Mouse (Mus musculus) MN1 (cell line): ENCODE measurements around the gene Sun2.

Experiments
- DNase-seq: peaks from one replicate; pipeline ENCODE4 v3.0.0-alpha.2; 2016; ENCODE audit warnings: low spot score

Gene Sun2

DNA sequence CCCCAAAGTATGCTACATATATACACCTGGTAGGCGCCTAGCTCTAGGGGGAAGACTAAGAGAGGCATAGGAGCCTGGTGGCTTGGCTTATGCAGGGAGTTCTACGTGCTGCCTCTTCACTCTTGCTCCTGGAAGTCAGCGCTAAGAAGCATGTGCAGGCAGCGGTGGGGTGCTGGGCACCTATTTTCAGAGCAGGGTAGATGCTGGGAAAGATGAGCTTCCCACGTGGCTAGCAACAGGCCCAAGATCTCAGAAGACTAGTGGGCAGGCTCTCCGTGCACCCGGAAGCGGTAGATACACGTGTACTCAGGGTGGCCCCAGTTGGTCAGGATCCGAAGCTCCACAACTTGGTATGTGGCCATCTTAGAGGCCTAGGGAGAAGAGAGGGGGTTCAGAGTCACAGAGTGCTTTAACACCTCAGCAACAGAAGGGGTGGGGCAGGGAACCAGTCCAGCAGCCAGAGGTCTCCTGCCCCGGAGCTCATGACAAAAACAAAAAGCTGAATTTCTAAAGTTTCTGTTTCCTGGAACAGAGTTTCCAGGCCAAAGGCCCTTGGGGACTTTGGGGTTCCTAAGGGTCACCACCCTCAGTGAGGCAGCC is 17.0 kb downstream of the Sun2 start:
- DNase-seq = no peak

GRCm38 (mm10) chr15:79723439-79723838 is 18.9 kb downstream of the Sun2 start:
- peak; percentile 32 for DNase-seq

GRCm38 (mm10) chr15:79720796-79721195 is 21.5 kb downstream of the Sun2 start:
- no peak for DNase-seq

DNA sequence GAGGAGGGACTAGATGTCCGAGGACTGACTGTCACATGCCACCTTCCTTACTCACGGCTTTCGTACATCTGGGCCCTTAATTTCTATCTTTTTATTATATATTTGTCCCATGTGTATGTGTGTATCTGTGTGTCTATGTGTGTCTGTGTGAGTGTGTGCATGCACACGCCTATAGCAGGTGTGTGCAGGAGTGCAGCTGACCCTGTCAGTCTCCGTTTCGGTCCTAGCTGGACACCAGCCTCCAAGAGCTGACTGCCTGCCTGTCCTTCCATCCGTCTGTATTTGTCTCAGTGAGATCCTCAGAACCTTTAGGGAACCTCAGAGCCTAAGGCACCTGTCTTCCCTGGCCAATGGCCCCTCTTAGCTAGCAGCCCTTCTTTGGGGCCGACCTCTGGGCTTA is 22.1 kb downstream of the Sun2 start:
- DNase-seq = no peak

- DNase-seq = no peak
Measured at GRCm38 (mm10) chr15:79716710-79717109, 25.6 kb downstream of the Sun2 start.

DNA sequence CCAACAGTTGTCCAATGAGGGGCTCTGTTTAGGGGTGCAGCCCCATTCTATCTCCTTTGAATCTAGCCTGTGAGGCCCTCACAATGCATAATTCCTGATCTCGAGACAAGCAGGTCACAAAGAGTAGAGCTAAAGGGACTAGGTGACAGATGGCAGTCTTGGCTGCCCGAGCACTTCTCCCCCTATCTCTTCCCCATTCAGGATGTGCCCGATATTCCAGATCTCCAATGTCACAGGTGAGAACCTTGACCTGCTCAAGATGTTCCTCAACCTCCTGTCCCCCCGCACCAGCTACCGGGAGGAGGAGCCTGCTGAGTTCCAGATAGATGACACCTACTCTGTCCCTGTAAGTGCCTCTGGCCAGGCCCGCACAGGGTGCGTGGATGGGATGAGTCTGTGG is 26.7 kb downstream of the Sun2 start:
- no peak for DNase-seq

DNA sequence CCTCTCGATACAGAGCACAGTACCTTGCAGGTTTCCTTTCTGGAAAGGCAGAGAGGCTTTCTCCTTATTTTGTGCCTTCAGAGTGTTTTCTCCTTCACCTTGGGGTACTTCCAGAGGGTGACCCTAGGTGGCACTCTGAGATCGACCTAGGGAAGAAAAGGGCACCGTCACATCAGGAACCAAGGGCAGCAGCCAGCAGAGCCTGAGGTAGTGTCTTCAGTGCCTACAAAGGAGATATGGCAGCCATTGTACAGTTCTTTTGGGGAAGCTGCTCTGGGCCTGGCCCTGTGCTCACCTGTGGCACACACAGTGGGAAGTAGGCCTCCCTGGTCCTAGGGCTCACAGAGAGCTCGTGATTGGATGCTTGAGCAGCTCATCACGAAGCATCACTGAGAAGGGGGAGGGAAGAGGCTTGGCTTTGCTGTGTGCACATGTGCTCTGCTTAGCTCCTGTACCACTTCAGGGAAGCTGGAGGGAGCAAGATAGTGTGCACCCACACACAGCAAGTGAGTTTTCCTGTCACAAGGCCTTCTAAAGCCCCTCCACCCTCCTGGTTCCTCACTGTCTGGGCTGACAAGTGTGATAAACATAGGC is 34.0 kb downstream of the Sun2 start:
- no peak for DNase-seq

DNA sequence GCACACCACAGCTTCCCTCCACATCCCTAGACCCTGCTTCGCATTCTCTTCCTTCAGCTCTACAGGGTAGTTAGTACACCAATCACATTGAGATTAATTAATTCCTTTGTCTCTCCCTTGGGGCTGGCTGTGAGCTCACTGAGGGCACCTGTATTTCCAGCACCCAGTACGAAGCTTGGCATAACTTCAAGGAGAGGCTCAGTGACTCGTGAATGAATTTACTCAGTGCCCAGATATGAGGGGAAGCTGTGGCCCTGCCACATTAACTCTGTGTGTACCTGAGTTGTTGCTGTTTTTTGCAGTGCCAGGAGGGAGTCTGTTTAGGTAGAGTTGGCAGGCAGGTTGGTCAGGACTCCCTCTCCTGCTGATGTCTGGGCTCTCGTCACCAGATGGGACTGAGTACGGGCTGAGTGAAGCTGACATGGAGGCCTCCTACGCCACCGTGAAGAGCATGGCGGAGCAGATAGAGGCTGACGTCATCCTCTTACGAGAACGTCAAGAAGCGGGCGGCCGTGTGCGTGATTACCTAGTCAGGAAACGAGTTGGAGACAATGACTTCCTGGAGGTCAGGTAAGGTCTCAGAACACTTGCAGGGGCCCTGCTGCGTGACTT is 35.6 kb downstream of the Sun2 start:
- DNase-seq = no peak

- no peak for DNase-seq
Measured at GRCm38 (mm10) chr15:79697558-79698187, 44.7 kb downstream of the Sun2 start.

DNA sequence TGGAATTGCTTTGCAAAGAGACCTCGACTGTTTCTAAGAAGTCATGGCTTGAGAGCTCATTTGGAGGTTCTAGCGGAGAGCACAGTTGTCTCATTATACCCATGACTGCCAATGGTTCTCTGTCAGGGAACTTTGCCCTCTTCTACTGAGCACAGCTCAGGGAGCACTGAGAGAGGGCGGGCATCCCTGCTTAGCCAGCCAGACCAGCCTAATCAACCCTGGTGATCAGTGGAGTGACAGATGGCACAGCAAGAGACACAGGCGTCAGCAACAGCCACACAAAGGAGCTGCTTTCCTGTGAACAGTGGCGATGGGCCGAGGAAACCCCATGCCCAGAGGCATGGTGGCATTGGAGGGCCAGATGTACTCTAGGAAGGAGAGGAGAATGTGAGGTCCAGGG is 45.3 kb downstream of the Sun2 start:
- DNase-seq = no peak

- DNase-seq = no peak
Measured at GRCm38 (mm10) chr15:79696508-79696907, 45.8 kb downstream of the Sun2 start.

- no peak for DNase-seq
Measured at GRCm38 (mm10) chr15:79695516-79695915, 46.8 kb downstream of the Sun2 start.

DNA sequence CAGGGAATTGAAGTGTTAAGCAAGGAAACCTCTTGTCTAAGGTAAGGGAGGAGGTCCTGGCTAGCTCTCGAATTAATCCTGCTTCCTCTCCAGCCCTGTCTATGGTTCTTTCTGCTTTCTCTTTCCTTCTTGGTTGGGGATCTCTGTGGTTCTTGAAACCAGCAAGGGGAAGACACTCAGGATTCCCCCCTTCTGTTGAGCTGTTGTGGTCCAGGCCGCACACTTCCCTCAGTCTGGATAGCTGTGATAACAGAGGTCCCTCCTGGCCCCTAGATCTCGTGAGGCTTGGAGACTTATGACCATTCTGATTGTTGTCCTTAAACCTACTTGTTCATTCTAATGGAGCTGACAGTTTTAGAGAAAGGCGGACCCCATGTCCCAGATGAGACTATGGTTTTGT is 47.8 kb downstream of the Sun2 start:
- DNase-seq = no peak

DNA sequence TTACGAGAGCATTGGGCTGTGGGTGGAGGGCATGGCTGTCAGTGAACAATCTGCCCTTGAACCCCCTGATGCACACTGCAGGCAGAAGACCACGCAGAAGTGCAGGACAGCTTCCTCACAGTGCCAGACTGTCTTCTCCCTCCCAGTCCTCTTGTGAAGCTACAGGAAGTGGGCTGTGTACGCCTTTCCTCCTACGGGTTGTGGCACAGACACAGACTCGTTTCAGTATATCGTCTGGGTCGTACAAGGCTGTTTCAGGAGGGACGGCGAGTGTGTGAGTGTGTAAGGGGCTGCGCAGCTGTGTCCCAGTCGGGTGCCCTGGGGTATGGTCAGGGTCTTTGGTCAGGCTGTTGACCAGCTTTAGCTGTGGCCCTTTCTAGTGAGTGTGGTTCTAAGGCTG is 48.6 kb downstream of the Sun2 start:
- DNase-seq = no peak

DNA sequence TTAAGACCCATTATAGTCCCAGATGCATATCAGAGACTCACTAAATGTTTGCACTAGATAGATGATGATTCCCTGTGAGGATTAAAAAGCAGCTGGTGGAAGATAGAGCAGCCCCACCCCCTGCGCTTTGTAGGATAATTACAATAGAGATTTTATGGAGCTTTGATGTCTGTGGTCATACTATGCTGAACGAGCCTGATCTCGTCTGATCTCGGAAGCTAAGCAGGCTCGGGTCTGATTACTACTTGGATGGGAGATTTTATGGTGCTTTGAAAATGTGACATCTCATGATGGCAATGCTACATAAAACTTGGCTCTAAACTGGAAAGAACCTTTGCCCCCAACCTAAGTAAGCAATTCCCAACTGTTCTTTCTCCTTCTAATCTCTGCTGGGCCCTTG is 50.0 kb downstream of the Sun2 start:
- no peak for DNase-seq

DNA sequence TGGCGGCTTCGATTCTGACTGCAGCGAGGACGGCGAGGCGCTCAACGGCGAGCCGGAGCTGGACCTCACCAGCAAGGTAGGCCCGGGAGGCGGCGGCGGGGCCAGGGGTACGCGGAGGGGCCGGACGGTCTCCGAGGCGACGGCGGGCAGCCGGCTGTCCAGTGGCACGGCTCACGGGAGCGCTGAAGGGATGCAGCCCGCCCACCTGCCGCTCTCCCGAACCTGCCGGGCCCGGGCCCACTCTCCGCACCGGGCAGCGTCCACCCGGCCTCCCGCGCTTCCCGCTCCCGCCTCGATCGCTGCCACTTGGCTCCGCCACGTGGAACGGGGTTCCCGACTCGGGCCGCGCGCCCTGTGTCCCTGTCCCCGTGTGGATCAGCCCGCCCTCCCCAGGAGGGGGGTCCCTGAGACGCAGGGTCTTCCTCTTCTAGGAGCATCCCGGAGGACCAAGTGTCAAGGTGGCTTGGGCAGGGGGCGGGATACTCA is 51.3 kb downstream of the Sun2 start:
- DNase-seq = no peak

DNA sequence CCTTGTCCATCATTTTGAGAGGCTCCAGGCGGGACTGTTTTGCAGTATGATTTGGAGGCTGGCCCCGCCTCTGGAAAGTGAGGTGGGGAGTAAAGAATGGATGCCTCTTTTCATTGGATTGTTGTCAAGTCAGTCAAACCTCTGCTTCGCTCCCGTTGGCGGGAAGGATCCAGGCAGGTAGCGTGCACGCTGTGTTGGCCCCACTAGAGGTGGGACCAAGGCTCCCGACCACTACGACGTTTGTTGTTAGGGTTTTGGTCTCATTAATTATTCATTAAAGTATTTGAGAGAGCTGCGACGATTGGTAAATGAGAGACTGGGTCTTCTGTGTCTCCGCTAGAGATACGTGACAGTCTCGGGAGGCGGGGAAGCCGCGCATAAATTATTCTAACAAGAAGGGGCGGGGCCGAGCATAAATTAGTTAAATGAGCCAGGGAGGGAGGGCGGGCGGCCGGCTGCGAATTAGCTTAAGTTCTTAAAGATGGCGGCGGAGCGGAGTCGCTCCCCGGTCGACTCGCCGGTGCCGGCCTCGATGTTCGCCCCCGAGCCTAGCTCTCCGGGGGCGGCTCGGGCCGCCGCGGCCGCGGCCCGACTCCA is 51.8 kb downstream of the Sun2 start, which contains the start of gene Gtpbp1:
TSS of gene Gtpbp1 (plus strand) at position 420 of the 597 bp plus-strand sequence.
- DNase-seq = peak; percentile 100

- no peak for DNase-seq
Measured at GRCm38 (mm10) chr15:79689662-79690425, 52.5 kb downstream of the Sun2 start.

- DNase-seq = no peak
Measured at GRCm38 (mm10) chr15:79688268-79688956, 53.9 kb downstream of the Sun2 start.

DNA sequence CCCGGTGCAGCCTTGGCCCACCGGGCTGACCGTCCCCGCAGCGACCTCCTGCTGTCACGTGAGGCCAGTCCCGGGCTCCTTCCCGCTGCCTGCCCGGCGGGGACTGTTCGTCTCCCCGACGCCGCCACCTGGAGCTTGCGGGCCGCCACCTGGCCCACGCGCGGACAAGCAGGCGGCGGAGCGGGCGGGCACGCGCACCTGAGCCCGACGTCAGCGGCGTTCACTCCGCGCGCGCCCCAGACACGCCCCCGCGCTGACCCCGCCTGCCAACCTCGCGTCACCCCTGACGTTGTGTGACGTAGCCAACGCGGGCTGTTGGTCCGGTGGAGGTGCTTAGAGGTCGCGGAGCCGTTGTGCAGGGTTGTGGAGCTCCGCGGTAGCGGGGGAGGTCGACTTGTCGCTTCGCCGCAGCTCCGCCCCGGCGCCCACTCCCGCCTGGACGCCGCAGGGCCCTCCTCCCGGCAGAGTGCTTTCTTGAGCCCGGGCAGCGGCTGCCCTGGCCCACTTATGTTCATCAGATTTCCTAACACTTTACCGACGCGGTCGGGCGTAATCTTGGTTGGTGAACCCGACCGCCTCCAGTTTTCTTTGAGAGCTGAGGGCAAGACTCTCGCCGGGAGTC is 54.6 kb downstream of the Sun2 start, which contains the start of gene Josd1:
TSS of gene Josd1 (minus strand) at position 274 of the 622 bp plus-strand sequence.
- DNase-seq = peak; percentile 95

DNA sequence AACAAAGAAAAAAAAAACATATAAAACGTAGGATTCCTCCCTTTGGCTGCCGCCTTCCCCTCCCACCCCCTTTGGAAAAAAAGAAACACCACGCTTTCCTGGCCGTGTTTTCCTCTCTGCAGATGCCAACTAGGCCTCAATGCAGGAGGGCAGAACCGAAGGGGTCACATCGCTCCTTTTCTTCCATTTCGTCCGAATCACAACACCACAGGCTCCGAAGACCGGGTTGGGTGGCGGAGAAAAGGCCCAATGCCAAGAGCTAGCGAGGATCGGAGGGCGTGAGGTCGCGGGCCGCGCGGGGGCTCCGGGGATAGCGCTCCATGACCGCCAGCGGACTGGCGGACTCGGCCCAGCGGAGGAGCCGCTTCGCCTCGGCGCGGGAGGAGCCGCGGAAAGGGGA is 55.2 kb downstream of the Sun2 start:
- DNase-seq = no peak
